Mouse (Mus musculus) G1E (cell line): ENCODE measurements around the gene Tlx3.

Source experiments
- CTCF ChIP-seq: IDR thresholded peaks from 2 replicates; pipeline ENCODE4 v1.5.1; 2012; ENCODE audit warnings: low read depth, low read length, inconsistent platforms, mixed read lengths
- GATA2 ChIP-seq: IDR thresholded peaks from 2 replicates; pipeline ENCODE4 v1.6.1; 2012; ENCODE audit warnings: low read depth, low read length, inconsistent platforms, borderline replicate concordance
- TAL1 ChIP-seq: conservative IDR thresholded peaks from 2 replicates; pipeline ENCODE4 v1.6.1; 2012; ENCODE audit warnings: low read depth, low read length, inconsistent platforms, mixed read lengths

DNA sequence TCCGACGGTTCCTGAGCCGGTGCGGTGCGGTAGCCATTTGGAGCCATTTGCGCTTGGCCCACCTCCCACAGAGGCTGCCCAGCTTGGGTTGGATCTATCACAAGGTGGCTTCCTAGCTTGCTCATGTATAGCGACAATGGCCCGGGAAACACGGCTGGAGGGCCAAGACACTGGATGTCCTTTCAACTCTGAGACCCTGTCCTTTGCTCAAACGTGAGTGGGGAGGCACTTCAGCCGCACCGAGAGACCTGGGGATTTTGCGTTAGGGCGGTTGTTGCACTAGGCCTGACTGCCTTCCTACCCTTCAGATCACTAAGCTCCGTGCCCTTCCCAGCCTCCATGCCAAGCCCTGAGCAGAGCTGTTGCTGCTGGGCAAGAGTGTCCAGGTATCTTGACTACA, 5.7 kb downstream of the Tlx3 start:
- TF ChIP-seq CTCF = no peak
- TF ChIP-seq GATA2 = no peak
- TF ChIP-seq TAL1 = no peak
